Mouse (Mus musculus): ENCODE measurements at regions not wholly inside any gene's neighbourhood (a gene's known extent, or its start where the extent isn't known, plus 50 kb on each side); places are given as distances from the start of the nearest gene placed in this dataset.

DNA sequence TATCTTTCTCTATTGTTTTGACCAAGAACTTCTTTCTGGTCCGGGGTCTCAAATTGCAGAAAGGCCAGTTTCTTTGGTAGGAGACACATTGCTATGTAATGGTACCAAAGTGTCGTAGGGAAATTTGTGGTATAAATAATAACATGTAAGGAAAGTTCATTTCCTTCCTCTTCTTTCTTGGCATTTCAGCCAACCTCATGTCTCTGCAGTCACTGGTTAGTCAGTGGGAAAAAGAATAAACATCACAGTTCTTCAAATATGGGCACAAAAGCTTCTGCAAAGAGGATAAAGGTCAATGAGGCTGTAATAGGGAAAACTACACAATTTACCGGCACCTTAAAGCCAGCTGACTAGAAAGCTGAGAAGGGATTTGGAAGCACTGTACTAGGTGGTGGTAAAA lies 68.5 kb upstream of the Rgs1 start:
- no peaks in the 10 kb centered on the region for H3K36me3 ChIP-seq (ENCODE audit: control insufficient read depth, insufficient read depth, low read length)
- H3K27me3 ChIP-seq (ENCODE audit: control insufficient read depth, insufficient read depth, low read length), result no peaks in the 10 kb centered on the region
- peaks cover 2% of the 10 kb centered on the region; the same call in 1 of the 2 replicates for H3K4me1 ChIP-seq (ENCODE audit: control insufficient read depth, insufficient read depth, insufficient read length, low read length)
- H3K27ac ChIP-seq (ENCODE audit: insufficient read depth, low read depth, low read length), result no peak overlapping the region
- TF ChIP-seq CTCF (IDR thresholded peaks at IDR 0.05; ENCODE audit: extremely low read depth, insufficient read length, insufficient replicate concordance, low read depth, low read length) (no peak), POLR2A (IDR thresholded peaks at IDR 0.05; ENCODE audit: low read depth, low read length) (no peak)
- 66% methylated on average over 3 of the region's 3 CpGs for WGBS
- H3K4me3 ChIP-seq (ENCODE audit: low read depth, low read length), result no peak overlapping the region

DNA sequence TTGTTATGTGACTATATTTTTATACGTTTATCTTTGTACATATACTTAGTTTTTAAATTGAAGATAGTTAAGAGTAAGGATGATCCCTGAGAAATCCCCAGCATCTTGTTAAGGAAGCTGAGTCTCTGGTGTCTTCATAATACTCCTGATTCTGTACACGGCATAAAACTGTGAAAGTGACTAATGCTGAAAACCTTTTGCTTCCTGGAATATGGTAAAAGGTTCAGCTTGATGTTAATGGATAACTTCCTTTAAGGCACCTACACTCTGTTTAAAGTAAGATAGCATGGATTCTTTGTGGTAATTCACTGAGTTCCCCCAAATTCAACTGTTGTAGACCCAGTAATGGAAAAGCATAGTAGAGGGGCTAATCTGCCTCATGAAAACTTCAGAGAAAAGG lies 67.2 kb upstream of the Rgs1 start:
- Histone ChIP-seq H3K27ac (ENCODE audit: insufficient read depth, low read depth, low read length) (no peak overlapping the region), H3K4me3 (ENCODE audit: low read depth, low read length) (no peak overlapping the region), H3K4me1 (ENCODE audit: control insufficient read depth, insufficient read depth, insufficient read length, low read length) (peaks cover 2% of the 10 kb centered on the region; the same call in 1 of the 2 replicates), H3K36me3 (ENCODE audit: control insufficient read depth, insufficient read depth, low read length) (no peaks in the 10 kb centered on the region), H3K27me3 (ENCODE audit: control insufficient read depth, insufficient read depth, low read length) (no peaks in the 10 kb centered on the region)
- TF ChIP-seq CTCF (IDR thresholded peaks at IDR 0.05; ENCODE audit: extremely low read depth, insufficient read length, insufficient replicate concordance, low read depth, low read length), result no peak
- TF ChIP-seq POLR2A (IDR thresholded peaks at IDR 0.05; ENCODE audit: low read depth, low read length), result no peak
- 66% methylated on average over 2 of the region's 2 CpGs for WGBS

DNA sequence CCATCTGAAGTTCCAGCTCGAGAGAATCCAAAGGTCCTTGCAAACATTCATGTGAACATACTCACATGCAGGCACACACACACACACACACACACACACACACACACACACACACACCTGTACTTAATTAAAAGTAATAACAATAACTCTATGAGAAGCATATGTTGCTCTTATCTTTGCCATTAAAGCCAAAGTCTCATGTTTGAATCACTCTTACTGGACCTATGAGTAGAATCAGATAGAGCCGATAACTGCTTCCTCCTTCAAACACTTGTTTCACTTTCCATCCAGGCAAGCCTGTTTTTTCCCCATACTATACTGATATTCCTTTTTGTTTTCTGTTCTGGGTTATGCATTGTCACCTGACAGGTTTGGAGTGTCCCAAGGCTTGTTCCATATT lies 65.3 kb upstream of the Rgs1 start:
- H3K27ac ChIP-seq (ENCODE audit: insufficient read depth, low read depth, low read length), result peak overlapping the region; percentile 46; the same call in 1 of the 2 replicates
- TF ChIP-seq CTCF (IDR thresholded peaks at IDR 0.05; ENCODE audit: extremely low read depth, insufficient read length, insufficient replicate concordance, low read depth, low read length) (no peak), POLR2A (IDR thresholded peaks at IDR 0.05; ENCODE audit: low read depth, low read length) (no peak)
- 70% methylated on average over 2 of the region's 2 CpGs for WGBS
- no peaks in the 10 kb centered on the region for H3K36me3 ChIP-seq (ENCODE audit: control insufficient read depth, insufficient read depth, low read length)
- H3K27me3 ChIP-seq (ENCODE audit: control insufficient read depth, insufficient read depth, low read length), result no peaks in the 10 kb centered on the region
- no peak overlapping the region for H3K4me3 ChIP-seq (ENCODE audit: low read depth, low read length)
- H3K4me1 ChIP-seq (ENCODE audit: control insufficient read depth, insufficient read depth, insufficient read length, low read length), result peaks cover 2% of the 10 kb centered on the region; the same call in 1 of the 2 replicates

- 61% methylated on average over 1 of the region's 1 CpGs for WGBS
- TF ChIP-seq POLR2A (IDR thresholded peaks at IDR 0.05; ENCODE audit: low read depth, low read length) (no peak), CTCF (IDR thresholded peaks at IDR 0.05; ENCODE audit: extremely low read depth, insufficient read length, insufficient replicate concordance, low read depth, low read length) (no peak)
Measured at GRCm38 (mm10) chr1:144313318-144313717, 64.3 kb upstream of the Rgs1 start.

DNA sequence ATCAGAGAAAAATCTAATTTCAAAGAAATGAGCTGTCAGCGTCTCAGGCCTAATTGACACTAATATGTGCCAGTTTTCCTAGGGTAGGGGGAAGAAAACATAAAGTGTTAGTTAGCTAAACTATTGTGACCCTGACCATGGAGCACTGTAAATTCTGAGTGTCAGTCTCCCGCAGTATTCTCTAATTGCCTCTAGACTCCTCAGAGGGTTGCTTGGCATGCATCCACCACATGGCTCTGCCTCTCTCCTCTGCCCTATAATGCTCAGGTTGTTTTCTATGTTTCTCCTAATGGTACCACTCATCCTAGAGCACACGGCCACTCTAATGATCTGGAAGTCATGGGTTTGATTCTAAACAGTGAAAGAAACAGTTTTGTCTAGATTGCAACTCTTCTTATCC lies 60.9 kb upstream of the Rgs1 start:
- Histone ChIP-seq H3K4me3 (ENCODE audit: low read depth, low read length) (no peak overlapping the region), H3K4me1 (ENCODE audit: control insufficient read depth, insufficient read depth, insufficient read length, low read length) (peaks cover 2% of the 10 kb centered on the region; the same call in 1 of the 2 replicates), H3K27ac (ENCODE audit: insufficient read depth, low read depth, low read length) (no peak overlapping the region), H3K36me3 (ENCODE audit: control insufficient read depth, insufficient read depth, low read length) (no peaks in the 10 kb centered on the region), H3K27me3 (ENCODE audit: control insufficient read depth, insufficient read depth, low read length) (no peaks in the 10 kb centered on the region)
- 69% methylated on average over 3 of the region's 3 CpGs for WGBS
- TF ChIP-seq POLR2A (IDR thresholded peaks at IDR 0.05; ENCODE audit: low read depth, low read length) (no peak), CTCF (IDR thresholded peaks at IDR 0.05; ENCODE audit: extremely low read depth, insufficient read length, insufficient replicate concordance, low read depth, low read length) (no peak)

More at GRCm38 (mm10) chr1:144313318-144313717, 64.3 kb upstream of the Rgs1 start:
- no peak overlapping the region for H3K4me3 ChIP-seq (ENCODE audit: low read depth, low read length)
- H3K27me3 ChIP-seq (ENCODE audit: control insufficient read depth, insufficient read depth, low read length), result no peaks in the 10 kb centered on the region
- H3K27ac ChIP-seq (ENCODE audit: insufficient read depth, low read depth, low read length), result no peak overlapping the region
- H3K36me3 ChIP-seq (ENCODE audit: control insufficient read depth, insufficient read depth, low read length), result no peaks in the 10 kb centered on the region
- H3K4me1 ChIP-seq (ENCODE audit: control insufficient read depth, insufficient read depth, insufficient read length, low read length), result peaks cover 2% of the 10 kb centered on the region; the same call in 1 of the 2 replicates

DNA sequence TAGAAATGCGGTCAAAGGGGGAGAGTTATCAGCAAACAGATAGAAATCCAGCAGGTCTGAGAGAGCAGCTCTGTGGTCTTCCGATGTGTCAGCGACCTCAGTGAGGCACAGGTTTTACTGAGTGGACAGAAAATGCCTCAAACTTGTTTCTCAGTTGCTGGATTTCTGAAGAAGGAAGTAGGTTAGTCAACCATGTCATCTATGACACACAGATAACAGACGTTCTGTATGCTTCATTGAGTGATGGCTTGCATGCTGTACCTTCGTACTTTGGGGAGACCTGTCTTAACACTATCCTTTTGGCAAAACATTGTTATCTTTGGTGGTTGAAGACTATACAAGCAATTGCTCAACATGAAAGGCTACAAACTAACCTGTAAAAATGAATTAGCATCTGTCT lies 59.3 kb upstream of the Rgs1 start:
- 73% methylated on average over 5 of the region's 5 CpGs for WGBS
- Histone ChIP-seq H3K4me3 (ENCODE audit: low read depth, low read length) (no peak overlapping the region), H3K27me3 (ENCODE audit: control insufficient read depth, insufficient read depth, low read length) (no peaks in the 10 kb centered on the region)

DNA sequence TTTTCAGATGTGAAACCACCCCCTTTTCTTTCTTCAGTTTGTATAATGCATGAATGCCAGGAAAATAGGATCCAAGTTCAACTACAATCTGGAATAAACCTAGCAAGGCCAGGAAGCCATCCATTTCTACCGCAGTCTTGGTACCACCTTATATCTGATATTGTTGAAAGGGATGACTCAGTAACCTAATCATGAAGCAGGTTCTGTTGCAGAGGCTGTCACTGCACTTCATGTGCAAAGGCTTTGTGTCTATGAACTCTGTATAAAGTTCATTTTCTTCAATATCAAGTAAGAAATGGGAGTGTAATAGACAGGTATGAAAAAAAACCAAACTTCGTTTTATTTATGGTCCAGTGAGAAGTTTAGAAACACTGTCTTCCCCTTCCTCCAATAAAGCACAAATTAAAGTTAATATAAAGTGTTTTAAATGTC lies 58.8 kb upstream of the Rgs1 start:
- Histone ChIP-seq H3K4me1 (ENCODE audit: control insufficient read depth, insufficient read depth, insufficient read length, low read length) (no peaks in the 10 kb centered on the region), H3K27ac (ENCODE audit: insufficient read depth, low read depth, low read length) (peak overlapping the region; percentile 40; the same call in 1 of the 2 replicates), H3K27me3 (ENCODE audit: control insufficient read depth, insufficient read depth, low read length) (no peaks in the 10 kb centered on the region), H3K36me3 (ENCODE audit: control insufficient read depth, insufficient read depth, low read length) (no peaks in the 10 kb centered on the region), H3K4me3 (ENCODE audit: low read depth, low read length) (no peak overlapping the region)
- TF ChIP-seq CTCF (IDR thresholded peaks at IDR 0.05; ENCODE audit: extremely low read depth, insufficient read length, insufficient replicate concordance, low read depth, low read length), result no peak
- TF ChIP-seq POLR2A (IDR thresholded peaks at IDR 0.05; ENCODE audit: low read depth, low read length), result no peak
- 79% methylated on average over 2 of the region's 2 CpGs for WGBS

More for the DNA sequence above, 59.3 kb upstream of the Rgs1 start:
- H3K36me3 ChIP-seq (ENCODE audit: control insufficient read depth, insufficient read depth, low read length), result no peaks in the 10 kb centered on the region
- no peaks in the 10 kb centered on the region for H3K4me1 ChIP-seq (ENCODE audit: control insufficient read depth, insufficient read depth, insufficient read length, low read length)
- no peak overlapping the region; the same call in 1 of the 2 replicates for H3K27ac ChIP-seq (ENCODE audit: insufficient read depth, low read depth, low read length)
- TF ChIP-seq POLR2A (IDR thresholded peaks at IDR 0.05; ENCODE audit: low read depth, low read length) (no peak), CTCF (IDR thresholded peaks at IDR 0.05; ENCODE audit: extremely low read depth, insufficient read length, insufficient replicate concordance, low read depth, low read length) (no peak)
